Mouse (Mus musculus) inflammation-experienced regulatory T-cells, adult 6 months (primary cell): Measurements from ENCODE around the gene Asb11. TPM values are rescaled to one million over a fixed set of nuclear protein-coding genes. Genes with fewer than 3 reads are reported as not detected.

Experiments used
- ATAC-seq: one replicate; pipeline ENCODE4 v1.8.0; 2017
- polyA plus RNA-seq, 3 experiments: library from polyadenylated mRNA; unstranded; fragments of 100-300 nt; shearing (Covaris generic); gene quantifications; one replicate each; pipeline ENCODE4 v1.2.1; 2017

Gene Asb11
- polyA plus RNA-seq, 3 experiments from 2014 or later = not detected

DNA sequence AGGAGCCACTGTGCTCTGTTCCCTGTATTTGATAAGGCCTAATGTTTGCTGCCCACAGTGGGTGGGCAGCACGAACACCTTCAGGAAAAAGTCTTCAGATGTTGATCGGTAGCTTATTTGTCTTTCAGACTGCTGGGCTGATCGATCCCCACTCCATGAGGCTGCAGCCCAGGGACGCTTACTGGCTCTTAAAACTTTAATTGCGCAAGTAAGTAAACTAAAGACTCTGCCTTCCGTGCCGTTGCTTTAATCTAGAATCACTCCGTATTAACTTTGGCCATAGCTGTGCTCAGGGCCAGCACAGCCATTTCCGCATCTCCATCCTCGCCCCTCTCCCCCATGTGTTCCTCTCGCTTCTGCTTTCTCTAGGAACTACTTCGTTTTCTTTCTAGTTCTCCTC lies 8.8 kb downstream of the Asb11 start:
- no peak for ATAC-seq

DNA sequence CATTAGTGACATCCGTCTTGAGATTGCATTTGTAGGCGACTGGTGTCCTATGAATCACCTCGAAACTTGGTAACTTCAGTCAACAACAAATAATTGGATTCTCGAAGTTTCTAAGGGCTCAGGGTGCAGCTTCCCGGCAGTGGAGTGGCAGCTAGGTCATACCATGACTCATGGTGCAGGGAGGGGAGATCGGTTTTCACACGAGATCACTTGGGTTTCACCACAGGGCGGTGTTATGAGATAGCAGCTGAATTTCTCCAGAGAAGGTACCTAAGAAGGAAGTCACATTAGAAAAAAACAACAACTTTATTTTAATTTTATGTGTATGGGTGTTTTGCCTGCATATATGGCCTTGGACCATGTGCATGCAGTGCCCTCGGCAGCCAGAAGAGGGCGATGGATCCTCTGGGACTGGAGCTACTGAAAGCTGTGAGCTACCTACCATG lies 9.3 kb downstream of the Asb11 start:
- ATAC-seq = no peak

GRCm38 (mm10) chrX:164446835-164447681 lies 10.3 kb downstream of the Asb11 start:
- ATAC-seq = no peak

- ATAC-seq = no peak
Measured at GRCm38 (mm10) chrX:164447682-164448071, 10.9 kb downstream of the Asb11 start.

- no peak for ATAC-seq
Measured at GRCm38 (mm10) chrX:164449201-164449600, 12.4 kb downstream of the Asb11 start.

GRCm38 (mm10) chrX:164459205-164459878 lies 22.5 kb downstream of the Asb11 start:
- no peak for ATAC-seq

GRCm38 (mm10) chrX:164502258-164502657 lies 65.5 kb downstream of the Asb11 start:
- ATAC-seq = no peak

- ATAC-seq = no peak
Measured at GRCm38 (mm10) chrX:164505709-164506498, 69.1 kb downstream of the Asb11 start, which contains the start of gene Asb9. TSS of gene Asb9 (plus strand) at chrX:164506327.

DNA sequence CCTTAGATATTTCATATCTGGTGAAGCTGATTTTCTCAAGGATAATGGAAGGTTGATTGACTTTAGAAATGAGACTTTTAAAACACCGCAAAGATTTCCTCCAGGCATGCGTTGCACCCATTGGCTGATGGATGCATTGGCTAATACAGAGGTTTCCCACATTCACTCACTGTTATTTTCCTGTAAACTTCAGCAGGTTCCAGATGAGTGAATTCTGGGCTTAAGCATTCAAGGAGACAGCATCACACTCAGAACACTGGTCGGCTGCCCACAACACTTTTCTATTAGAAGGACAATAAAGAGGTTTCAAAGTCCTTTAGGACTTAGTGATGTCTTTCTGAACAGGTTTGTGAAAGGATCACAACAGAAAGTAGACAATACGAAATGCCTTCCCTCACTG lies 70.3 kb downstream of the Asb11 start:
- ATAC-seq = no peak

DNA sequence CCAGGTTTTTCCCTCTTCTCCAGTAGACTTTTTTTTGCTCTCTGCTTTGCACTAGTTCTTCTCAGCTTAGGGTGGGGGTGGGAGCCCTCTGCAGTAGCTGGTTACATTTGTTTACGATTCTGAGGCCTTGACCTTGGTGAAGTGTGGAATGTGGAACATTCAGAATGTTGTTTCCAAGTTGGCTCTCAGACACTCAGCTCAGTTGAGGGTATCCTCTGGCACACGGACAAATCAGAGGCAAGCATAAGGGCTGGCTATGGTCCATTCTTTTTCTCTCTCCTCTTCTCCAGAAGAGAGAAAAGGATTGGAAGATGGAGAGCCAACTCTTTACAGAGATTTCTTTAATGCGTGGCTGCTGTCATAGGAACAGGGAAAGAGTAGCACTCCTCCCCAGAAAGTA lies 71.9 kb downstream of the Asb11 start:
- ATAC-seq = no peak

Other genes starting within 250 kb of the Asb11 start
- gene Bmx, start 178.8 kb upstream of the Asb11 start, polyA plus RNA-seq = not detected
- gene Pir, start 167.6 kb upstream of the Asb11 start, polyA plus RNA-seq = not detected
- not detected for gene Vegfd, start 63.6 kb upstream of the Asb11 start, polyA plus RNA-seq
- 1 to 10 TPM; 5.6 to 6.3 (median 5.8) TPM for gene Piga, start 17.2 kb upstream of the Asb11 start, polyA plus RNA-seq
- gene Asb9, start 69.3 kb downstream of the Asb11 start, polyA plus RNA-seq = not detected